Mouse (Mus musculus) kidney, postnatal 36 days (tissue): ENCODE data around the gene Ucp3.
"Not testable (repeated sequence)": the region's sequence is repeated elsewhere in the genome, so short reads cannot be mapped to it uniquely, and the experiment has no call there.

Source experiments
- DNase-seq, 2 experiments: peaks; one replicate each; pipeline ENCODE4 v3.0.0; 2021 to 2022; ENCODE audit warnings: mixed read lengths in 2 of 2

The Ucp3 gene

GRCm38 (mm10) chr7:100473846-100474454 is 1.2 kb downstream of the Ucp3 start:
- peak in 1 of 2 experiments; percentile 49 for DNase-seq

GRCm38 (mm10) chr7:100474680-100475079 is 1.9 kb downstream of the Ucp3 start:
- peak; percentile 84 to 87 for DNase-seq

GRCm38 (mm10) chr7:100479100-100479822 is 6.5 kb downstream of the Ucp3 start:
- DNase-seq = no peak

- DNase-seq = no peak
These were observed 7.0 kb downstream of the Ucp3 start for GRCm38 (mm10) chr7:100479823-100480164.

GRCm38 (mm10) chr7:100480175-100480574 is 7.4 kb downstream of the Ucp3 start:
- DNase-seq = no peak

- DNase-seq = not testable (repeated sequence)
These were observed 9.3 kb downstream of the Ucp3 start for GRCm38 (mm10) chr7:100482046-100482445.

GRCm38 (mm10) chr7:100484493-100484892 is 11.7 kb downstream of the Ucp3 start:
- DNase-seq = no peak

- DNase-seq = no peak
These were observed 14.5 kb downstream of the Ucp3 start for GRCm38 (mm10) chr7:100487301-100487700.

- DNase-seq = no peak
These were observed 15.8 kb downstream of the Ucp3 start for GRCm38 (mm10) chr7:100488474-100489048.

GRCm38 (mm10) chr7:100492391-100493116 is 19.8 kb downstream of the Ucp3 start:
- peak; percentile 45 to 71 for DNase-seq

- peak; percentile 88 to 92 for DNase-seq
These were observed 20.3 kb downstream of the Ucp3 start, which contains the start of gene Ucp2 for GRCm38 (mm10) chr7:100493117-100493483. Gene Ucp2 (plus strand): TSS chr7:100493337.

GRCm38 (mm10) chr7:100493484-100494414 is 21.0 kb downstream of the Ucp3 start:
- peak; percentile 43 to 47 for DNase-seq

GRCm38 (mm10) chr7:100494415-100494831 is 21.6 kb downstream of the Ucp3 start:
- DNase-seq = no peak

- peak; percentile 30 to 41 for DNase-seq
These were observed 22.3 kb downstream of the Ucp3 start for GRCm38 (mm10) chr7:100495042-100495441.

- DNase-seq = peak; percentile 65 to 74
These were observed 22.9 kb downstream of the Ucp3 start for GRCm38 (mm10) chr7:100495581-100496251.

- no peak for DNase-seq
These were observed 23.6 kb downstream of the Ucp3 start for GRCm38 (mm10) chr7:100496371-100496770.

GRCm38 (mm10) chr7:100496791-100497190 is 24.0 kb downstream of the Ucp3 start:
- no peak for DNase-seq

- no peak for DNase-seq
These were observed 24.6 kb downstream of the Ucp3 start for GRCm38 (mm10) chr7:100497402-100497801.

GRCm38 (mm10) chr7:100497982-100498381 is 25.2 kb downstream of the Ucp3 start:
- DNase-seq = no peak

- DNase-seq = no peak
These were observed 26.7 kb downstream of the Ucp3 start for GRCm38 (mm10) chr7:100499465-100499864.

- peak; percentile 32 to 45 for DNase-seq
These were observed 27.6 kb downstream of the Ucp3 start for GRCm38 (mm10) chr7:100500276-100500977.
